Mouse (Mus musculus) R1 (cell line): ENCODE measurements around the gene Pappa.

Experiments
- DNase-seq: peaks from one replicate; pipeline ENCODE4 v3.0.0-alpha.2; 2018; ENCODE audit warnings: low read depth, low spot score

The Pappa gene

GRCm38 (mm10) chr4:65269996-65270395, 146.0 kb downstream of the Pappa start:
- DNase-seq: no peak

GRCm38 (mm10) chr4:65272295-65272694, 148.3 kb downstream of the Pappa start:
- DNase-seq: no peak

- DNase-seq: no peak
Measured at GRCm38 (mm10) chr4:65273299-65273851, 149.4 kb downstream of the Pappa start.

GRCm38 (mm10) chr4:65278451-65279271, 154.7 kb downstream of the Pappa start:
- DNase-seq: no peak

- DNase-seq: no peak
Measured at GRCm38 (mm10) chr4:65279272-65279653, 155.3 kb downstream of the Pappa start.

GRCm38 (mm10) chr4:65279979-65280677, 156.2 kb downstream of the Pappa start:
- DNase-seq: peak; percentile 24

GRCm38 (mm10) chr4:65280888-65281287, 156.9 kb downstream of the Pappa start:
- DNase-seq: no peak

GRCm38 (mm10) chr4:65283611-65284010, 159.6 kb downstream of the Pappa start:
- no peak for DNase-seq

GRCm38 (mm10) chr4:65285165-65285564, 161.2 kb downstream of the Pappa start:
- no peak for DNase-seq

- DNase-seq: no peak
Measured at GRCm38 (mm10) chr4:65289247-65289646, 165.3 kb downstream of the Pappa start.

GRCm38 (mm10) chr4:65295741-65296140, 171.8 kb downstream of the Pappa start:
- peak; percentile 3 for DNase-seq

GRCm38 (mm10) chr4:65296356-65296967, 172.5 kb downstream of the Pappa start:
- no peak for DNase-seq

- DNase-seq: no peak
Measured at GRCm38 (mm10) chr4:65296968-65297499, 173.1 kb downstream of the Pappa start.

GRCm38 (mm10) chr4:65298212-65299181, 174.5 kb downstream of the Pappa start:
- no peak for DNase-seq

GRCm38 (mm10) chr4:65299365-65299764, 175.4 kb downstream of the Pappa start:
- DNase-seq: no peak

- no peak for DNase-seq
Measured at GRCm38 (mm10) chr4:65300431-65300830, 176.5 kb downstream of the Pappa start.

- no peak for DNase-seq
Measured at GRCm38 (mm10) chr4:65302666-65303065, 178.7 kb downstream of the Pappa start.

GRCm38 (mm10) chr4:65317877-65318525, 194.0 kb downstream of the Pappa start:
- no peak for DNase-seq

- DNase-seq: no peak
Measured at GRCm38 (mm10) chr4:65321340-65321739, 197.4 kb downstream of the Pappa start.

- DNase-seq: no peak
Measured at GRCm38 (mm10) chr4:65321959-65322358, 198.0 kb downstream of the Pappa start.
